ENCODE assay signal across 23 mouse cellular contexts in genomic region chr13:110436692-110437091, GRCm38 (mm10). TPM values are rescaled to one million over a fixed set of nuclear protein-coding genes. Genes with fewer than 3 reads are reported as not detected.
DNase-seq lines count a peak whose midpoint lies in the region; ATAC-seq and TF ChIP-seq lines count a peak whose summit lies in the region.
"Had no signal": no experiment of that assay in that cellular context is flagged by ENCODE, and none has a peak within 500 bp of the region (broad histone marks: within the 10 kb centered on the region; RNA-seq: fewer than 3 reads in every experiment).

No protein-coding gene starts in this region.

- intact Hi-C loops in heart, adult 2 months (cut with DNase I): loop anchor here (5.0 kb wide), 1 partner anchor 34 kb away; no protein-coding TSS in a partner anchor

- H3K9ac ChIP-seq in heart, adult 2 months (ENCODE audit: low read depth, low read length): no peak overlapping the region
- H3K9ac ChIP-seq in lung, postnatal 0 days (replicated peaks; ENCODE audit: low read depth): no peak overlapping the region
- no peak overlapping the region for H3K9ac ChIP-seq in forebrain, embryonic 14.5 days (ENCODE audit: low read length)
- H3K9ac ChIP-seq: embryonic facial prominence, embryonic 12.5 days; forebrain, embryonic 13.5 days; heart, embryonic 13.5 days; hindbrain, embryonic 13.5 days; limb, embryonic 13.5 days; liver, embryonic 12.5 days had no signal

- H3K79me2 ChIP-seq in heart, adult 2 months (replicated peaks; ENCODE audit: control insufficient read depth, insufficient read depth, low read length): no peaks in the 10 kb centered on the region

- no peaks in the 10 kb centered on the region; the same call in 1 of the 2 replicates for H3K4me1 ChIP-seq in heart, adult 2 months (ENCODE audit: control insufficient read depth, insufficient read depth, low read length)
- no peaks in the 10 kb centered on the region for H3K4me1 ChIP-seq in lung, postnatal 0 days (ENCODE audit: insufficient read depth, low read depth, low read length)
- peaks cover 4% of the 10 kb centered on the region; the same call in 1 of the 2 replicates for H3K4me1 ChIP-seq in lung, adult 2 months (ENCODE audit: control insufficient read depth, insufficient read depth, low read length)
- H3K4me1 ChIP-seq in forebrain, embryonic 14.5 days (ENCODE audit: control insufficient read depth, insufficient read depth, low read length): no peaks in the 10 kb centered on the region
- H3K4me1 ChIP-seq: embryonic facial prominence, embryonic 12.5 days; forebrain, embryonic 13.5 days; hindbrain, embryonic 13.5 days; limb, embryonic 13.5 days; liver, embryonic 12.5 days had no signal

- H3K27me3 ChIP-seq in heart, adult 2 months (ENCODE audit: control insufficient read depth, insufficient read depth, low read length): no peaks in the 10 kb centered on the region
- H3K27me3 ChIP-seq in lung, postnatal 0 days (replicated peaks; ENCODE audit: insufficient read depth, low read length): no peaks in the 10 kb centered on the region
- no peaks in the 10 kb centered on the region for H3K27me3 ChIP-seq in forebrain, embryonic 14.5 days (replicated peaks; ENCODE audit: control insufficient read depth, insufficient read depth, low read length)
- H3K27me3 ChIP-seq: CH12.LX; embryonic facial prominence, embryonic 12.5 days; forebrain, embryonic 13.5 days; heart, embryonic 13.5 days; hindbrain, embryonic 13.5 days; limb, embryonic 13.5 days; liver, embryonic 12.5 days had no signal

- TF ChIP-seq POLR2A in heart, adult 2 months (IDR thresholded peaks at IDR 0.05; ENCODE audit: insufficient read depth, low read depth, low read length): no peak
- TF ChIP-seq POLR2A in lung, adult 2 months (IDR thresholded peaks at IDR 0.05; ENCODE audit: borderline replicate concordance, extremely low read depth, low read depth, low read length): no peak

- WGBS in heart, adult 2 months: 42% methylated on average over 7 of the region's 7 CpGs
- 27% methylated on average over 7 of the region's 7 CpGs for WGBS in lung, postnatal 0 days
- WGBS in lung, adult 2 months: 31% methylated on average over 7 of the region's 7 CpGs
- WGBS in forebrain, embryonic 14.5 days: 64% methylated on average over 7 of the region's 7 CpGs

- no peak overlapping the region for H3K4me2 ChIP-seq in lung, postnatal 0 days (replicated peaks; ENCODE audit: low read depth, low read length)
- no peak overlapping the region for H3K4me2 ChIP-seq in forebrain, embryonic 14.5 days (ENCODE audit: low read length)
- H3K4me2 ChIP-seq: embryonic facial prominence, embryonic 12.5 days; forebrain, embryonic 13.5 days; heart, embryonic 13.5 days; hindbrain, embryonic 13.5 days; limb, embryonic 13.5 days; liver, embryonic 12.5 days had no signal

- H3K9me3 ChIP-seq in lung, postnatal 0 days (ENCODE audit: low read length): no peaks in the 10 kb centered on the region
- no peaks in the 10 kb centered on the region for H3K9me3 ChIP-seq in forebrain, embryonic 14.5 days (replicated peaks; ENCODE audit: control insufficient read depth, low read length)
- H3K9me3 ChIP-seq: embryonic facial prominence, embryonic 12.5 days; forebrain, embryonic 13.5 days; heart, embryonic 13.5 days; hindbrain, embryonic 13.5 days; limb, embryonic 13.5 days; liver, embryonic 12.5 days had no signal

- no peak overlapping the region for H3K4me3 ChIP-seq in heart, adult 2 months
- no peak overlapping the region for H3K4me3 ChIP-seq in lung, postnatal 0 days (ENCODE audit: low read depth, low read length)
- H3K4me3 ChIP-seq in lung, adult 2 months (replicated peaks; ENCODE audit: extremely low read depth, low read depth, low read length): no peak overlapping the region
- no peak overlapping the region for H3K4me3 ChIP-seq in forebrain, embryonic 14.5 days (ENCODE audit: low read depth, low read length)
- H3K4me3 ChIP-seq: embryonic facial prominence, embryonic 12.5 days; forebrain, embryonic 13.5 days; heart, embryonic 13.5 days; hindbrain, embryonic 13.5 days; limb, embryonic 13.5 days; liver, embryonic 12.5 days had no signal

- TF ChIP-seq CTCF in heart, adult 2 months (IDR thresholded peaks at IDR 0.05): no peak
- TF ChIP-seq CTCF in lung, postnatal 0 days (IDR thresholded peaks at IDR 0.05): no peak
- no peak for TF ChIP-seq CTCF in lung, adult 2 months (IDR thresholded peaks at IDR 0.05; ENCODE audit: insufficient read depth, low read length)

- H3K36me3 ChIP-seq in heart, adult 2 months (ENCODE audit: control insufficient read depth, insufficient read depth, low read length): no peaks in the 10 kb centered on the region
- H3K36me3 ChIP-seq in lung, postnatal 0 days (ENCODE audit: insufficient read depth, low read length): no peaks in the 10 kb centered on the region
- no peaks in the 10 kb centered on the region for H3K36me3 ChIP-seq in forebrain, embryonic 14.5 days (ENCODE audit: control insufficient read depth, insufficient read depth, low read length)
- H3K36me3 ChIP-seq: embryonic facial prominence, embryonic 12.5 days; heart, embryonic 13.5 days; hindbrain, embryonic 13.5 days; limb, embryonic 13.5 days; liver, embryonic 12.5 days had no signal

- H3K27ac ChIP-seq in heart, adult 2 months: no peak overlapping the region
- no peak overlapping the region for H3K27ac ChIP-seq in lung, postnatal 0 days (ENCODE audit: low read length)
- H3K27ac ChIP-seq in forebrain, embryonic 14.5 days (ENCODE audit: low read depth, low read length): no peak overlapping the region
- H3K27ac ChIP-seq: embryonic facial prominence, embryonic 12.5 days; forebrain, embryonic 13.5 days; heart, embryonic 13.5 days; hindbrain, embryonic 13.5 days; limb, embryonic 13.5 days; liver, embryonic 12.5 days had no signal

- TF ChIP-seq EP300 in heart, adult 2 months (IDR thresholded peaks at IDR 0.05; ENCODE audit: insufficient read depth, low read depth, low read length): no peak
- TF ChIP-seq EP300 in lung, postnatal 0 days (IDR thresholded peaks at IDR 0.05): peak; percentile 79

- peak; percentile 10 for DNase-seq in heart, adult 8-10 months (ENCODE audit: low spot score)
- no peak for DNase-seq in heart, adult 2 months
- peak; percentile 42 for DNase-seq in lung, postnatal 0 days (ENCODE audit: low spot score)
- DNase-seq in lung, adult 2 months: no peak
- DNase-seq in ES-CJ7 (ENCODE audit: low read depth, low spot score) (peak; percentile 28), ZHBTc4 (ENCODE audit: low read depth, low spot score) (peak; percentile 55)
- DNase-seq in adrenal gland, postnatal 14 days: no peak
- no peak for DNase-seq in forebrain, embryonic 14.5 days (ENCODE audit: low spot score)
- DNase-seq: adrenal gland, adult 2 months; cerebellum, adult 11-12 months; cerebellum, postnatal 10 days; kidney, adult 9 months; layer of hippocampus, adult 9-11 months; lung, adult 18-20 months; midbrain, embryonic 14.5 days; thymus, postnatal 25 days had no signal

- ATAC-seq in lung, postnatal 0 days: peak; percentile 55
- no peak for ATAC-seq in forebrain, embryonic 14.5 days
- ATAC-seq: forebrain, embryonic 13.5 days; liver, embryonic 12.5 days had no signal

RNA-seq across cellular contexts. Expression of gene Plk2, which starts 41.8 kb away (rescaled TPM):
- 10 to 100 TPM; 19.7 to 26.0 (median 23.0) TPM for total RNA-seq in heart, adult 8-10 months (2022)
- 10 to 100 TPM; 14.8 to 23.8 TPM for total RNA-seq in heart, adult 2 months (2021)
- polyA plus RNA-seq in heart, adult 2 months (2012; rRNA removed): 11.0 and 17.3 TPM in 2 replicates
- polyA plus RNA-seq in lung, postnatal 0 days (2015; fragmentation: Nextera tagmentation; extraction: Ambion mirVana): 103 and 137 TPM in 2 replicates
- 24.5 and 27.1 TPM in 2 replicates for polyA plus RNA-seq in lung, adult 2 months (2012; rRNA removed)
- total RNA-seq in adrenal gland, postnatal 14 days (2021): 30.9 and 37.3 TPM in 2 replicates
- polyA plus RNA-seq in forebrain, embryonic 14.5 days (2014; fragmentation: Nextera tagmentation; extraction: Ambion mirVana): 152 and 191 TPM in 2 replicates

Comparison
In these comparisons a context has a peak if more than half of its experiments do, and no peak if none do; other contexts are left out.
1. DNase-seq: peak in heart, adult 8-10 months (single experiment), lung, postnatal 0 days (single experiment), ES-CJ7 (single experiment) and ZHBTc4 (single experiment); none in heart, adult 2 months (0 of 2), lung, adult 2 months (single experiment), adrenal gland, postnatal 14 days (single experiment) and forebrain, embryonic 14.5 days (single experiment).